Mouse (Mus musculus) retina, postnatal 1 day (tissue): ENCODE measurements around the gene Aff1.
A peak's percentile ranks its signal among the peaks of the same experiment; 100 is the strongest.

ENCODE experiments used
- DNase-seq: peaks from one replicate; pipeline ENCODE4 v3.0.0-alpha.2; 2012

Gene Aff1

DNA sequence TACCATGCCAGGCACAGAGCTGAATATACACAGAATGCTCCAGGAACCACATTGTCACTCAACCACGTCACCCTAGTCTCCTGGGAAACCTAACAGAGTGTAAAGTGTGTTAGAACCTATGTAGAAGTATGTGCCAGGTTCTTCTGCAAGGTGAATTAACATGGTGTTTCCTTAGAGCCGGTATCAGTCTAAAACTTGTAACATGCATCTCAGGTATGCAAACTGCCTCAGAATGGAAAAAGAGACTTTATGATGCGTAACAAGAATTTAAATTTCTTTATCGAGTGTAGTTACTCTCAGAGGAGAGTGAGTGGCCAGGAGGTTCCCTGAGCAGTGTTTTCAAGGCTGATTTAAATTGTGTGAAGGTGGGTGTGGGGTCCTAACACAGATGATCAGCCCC lies 85.3 kb downstream of the Aff1 start:
- DNase-seq, result no peak

- peak; percentile 94 for DNase-seq
These were observed 86.3 kb downstream of the Aff1 start for GRCm38 (mm10) chr5:103778314-103779117.

DNA sequence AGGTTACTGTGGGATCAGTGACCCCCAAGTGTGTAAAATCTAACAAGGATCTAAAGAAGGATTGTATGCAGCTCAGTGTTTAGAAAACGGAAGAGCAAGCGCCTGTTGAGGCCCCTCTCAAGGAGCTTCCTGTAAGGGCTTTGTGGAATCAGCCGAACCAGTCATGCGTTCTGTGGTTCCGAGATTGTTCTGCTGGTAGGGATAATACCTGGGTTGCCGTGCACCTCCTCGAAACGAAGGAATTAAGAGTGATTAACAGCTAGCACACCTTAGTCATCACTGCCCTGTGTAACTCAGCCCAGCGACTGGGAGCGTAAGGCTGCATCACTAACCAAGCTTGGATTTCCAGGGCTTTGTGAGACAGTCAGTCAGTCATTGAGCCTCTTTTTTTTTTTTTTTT lies 87.7 kb downstream of the Aff1 start:
- DNase-seq, result peak; percentile 50

- DNase-seq, result peak; percentile 77
These were observed 88.1 kb downstream of the Aff1 start for GRCm38 (mm10) chr5:103780266-103780665.

DNA sequence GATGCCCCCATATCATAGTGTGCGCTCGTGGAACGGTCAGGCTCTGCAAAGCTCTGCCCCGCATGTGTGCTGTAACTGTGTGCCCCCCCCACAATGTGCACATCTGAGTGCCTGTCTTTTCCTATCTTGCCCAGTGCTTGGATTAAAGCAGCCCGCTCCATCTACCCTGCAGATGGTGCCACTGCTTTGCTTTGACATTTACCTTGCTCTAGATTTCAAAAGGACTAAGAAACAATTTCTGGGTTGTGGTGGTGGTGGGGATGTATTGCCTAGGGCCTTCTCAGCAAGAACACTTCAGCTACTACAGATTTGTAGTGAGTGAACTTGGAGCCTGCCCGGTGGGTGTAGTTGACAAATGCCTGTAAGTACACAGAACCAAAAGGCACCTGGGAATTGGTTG lies 88.7 kb downstream of the Aff1 start:
- DNase-seq, result peak; percentile 46

DNA sequence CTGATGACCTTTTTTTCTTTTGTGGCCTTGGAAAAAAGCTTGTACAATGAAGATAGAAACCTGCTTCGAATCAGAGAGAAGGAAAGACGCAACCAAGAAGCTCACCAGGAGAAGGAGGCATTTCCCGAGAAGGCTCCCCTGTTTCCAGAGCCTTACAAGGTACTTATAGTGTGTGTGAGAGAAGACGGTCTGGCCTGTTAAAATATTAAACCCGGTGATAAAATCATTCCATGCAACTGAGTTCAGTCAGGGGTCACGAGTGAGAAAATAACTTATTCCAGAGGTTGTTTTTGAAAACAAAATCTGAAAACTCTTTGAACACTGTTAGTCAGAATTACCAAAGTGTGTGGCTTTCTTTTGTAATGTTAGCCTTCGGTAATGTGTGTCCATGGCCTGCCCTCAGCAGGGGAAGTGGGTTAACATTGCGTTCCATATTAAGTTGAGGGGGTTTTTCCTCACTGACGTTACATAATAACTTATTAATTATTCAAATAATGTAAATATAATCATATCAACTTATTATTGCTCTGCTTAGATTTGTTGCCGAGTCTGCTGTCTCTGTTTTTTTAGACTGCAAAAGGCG lies 91.0 kb downstream of the Aff1 start:
- no peak for DNase-seq

- DNase-seq, result no peak
These were observed 93.9 kb downstream of the Aff1 start for GRCm38 (mm10) chr5:103786096-103786495.

DNA sequence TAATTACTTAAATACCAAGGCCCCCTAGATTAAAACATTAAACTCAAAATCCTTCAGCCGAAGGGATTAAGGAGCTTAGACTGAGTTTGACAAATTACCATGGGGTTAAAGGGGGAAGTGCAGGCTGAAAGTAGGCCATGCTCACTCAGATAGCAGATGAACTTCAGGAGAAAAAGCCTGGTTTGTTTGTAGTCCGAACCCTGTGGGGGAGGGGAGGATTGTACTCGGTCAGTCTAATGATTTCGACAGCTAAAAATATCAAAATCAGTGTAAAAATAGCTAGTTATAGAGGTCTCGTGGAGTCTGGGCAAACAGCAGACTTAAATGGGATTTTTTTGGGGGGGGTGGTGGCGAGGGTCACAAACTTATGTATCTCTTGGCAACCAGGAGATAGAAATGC lies 96.3 kb downstream of the Aff1 start:
- DNase-seq, result peak; percentile 84

GRCm38 (mm10) chr5:103788976-103789375 lies 96.8 kb downstream of the Aff1 start:
- peak; percentile 65 for DNase-seq

DNA sequence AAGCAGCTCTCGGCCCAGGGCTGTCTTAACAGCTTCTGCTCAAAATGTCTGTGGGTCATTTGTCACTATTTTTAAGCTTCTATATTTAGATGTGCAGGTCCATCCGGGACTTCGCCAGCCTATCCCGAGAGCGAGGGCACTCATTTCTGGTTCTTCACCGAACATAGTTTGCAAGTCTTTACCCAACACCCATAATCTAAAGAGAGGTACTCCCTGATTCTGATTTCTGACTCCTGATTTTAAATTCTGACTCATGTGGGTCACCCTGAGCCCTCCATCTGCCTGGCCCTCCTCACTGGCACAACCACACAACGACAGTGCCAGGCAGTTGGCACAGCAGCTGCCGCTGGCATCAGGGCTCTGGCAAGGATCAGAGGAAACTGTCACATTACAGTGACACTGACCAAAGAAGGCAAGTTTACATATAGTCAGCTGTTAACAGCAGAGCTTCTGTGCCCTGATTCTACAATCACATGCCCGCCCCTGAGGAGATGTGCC lies 97.5 kb downstream of the Aff1 start:
- peak; percentile 79 for DNase-seq

DNA sequence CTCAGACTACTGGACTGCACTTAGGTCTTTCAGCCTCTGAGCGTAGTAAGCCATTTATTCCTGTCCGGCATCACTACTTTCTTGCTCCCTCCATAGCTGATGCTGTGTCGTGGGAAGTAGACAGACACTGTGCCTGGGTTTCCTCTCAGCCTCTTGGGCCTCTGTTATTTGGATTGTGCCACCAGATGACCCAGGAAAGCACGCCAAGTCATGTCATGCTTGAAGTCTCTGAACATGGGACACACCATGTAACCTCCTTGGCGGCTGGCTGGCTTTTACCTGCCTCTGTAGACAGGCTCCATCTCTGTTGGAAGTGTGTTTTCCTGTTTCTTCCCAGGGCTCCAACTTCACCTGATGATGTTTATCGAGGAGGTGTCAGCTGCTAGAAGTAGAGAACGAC lies 99.6 kb downstream of the Aff1 start:
- no peak for DNase-seq

GRCm38 (mm10) chr5:103795121-103795520 lies 102.9 kb downstream of the Aff1 start:
- DNase-seq, result no peak

DNA sequence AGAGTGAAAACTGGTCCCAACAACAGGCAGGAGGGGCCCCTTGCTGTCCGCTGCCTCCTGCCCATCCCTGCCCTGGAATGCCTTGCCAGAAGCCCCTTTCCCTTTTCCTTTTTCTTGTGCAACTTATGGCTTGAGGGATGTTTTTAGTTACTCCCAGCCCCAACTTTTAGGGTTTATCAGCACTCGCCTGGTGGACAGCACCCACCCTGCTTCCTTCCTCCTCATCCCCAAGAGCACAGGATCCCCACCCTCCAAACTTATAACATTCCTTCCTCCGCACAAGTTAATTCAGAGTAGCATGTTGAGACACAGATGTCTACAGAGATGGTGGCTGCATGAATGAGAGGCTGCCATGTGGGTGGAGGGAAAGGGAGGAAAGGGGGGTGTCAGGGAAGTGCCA lies 103.9 kb downstream of the Aff1 start:
- no peak for DNase-seq

DNA sequence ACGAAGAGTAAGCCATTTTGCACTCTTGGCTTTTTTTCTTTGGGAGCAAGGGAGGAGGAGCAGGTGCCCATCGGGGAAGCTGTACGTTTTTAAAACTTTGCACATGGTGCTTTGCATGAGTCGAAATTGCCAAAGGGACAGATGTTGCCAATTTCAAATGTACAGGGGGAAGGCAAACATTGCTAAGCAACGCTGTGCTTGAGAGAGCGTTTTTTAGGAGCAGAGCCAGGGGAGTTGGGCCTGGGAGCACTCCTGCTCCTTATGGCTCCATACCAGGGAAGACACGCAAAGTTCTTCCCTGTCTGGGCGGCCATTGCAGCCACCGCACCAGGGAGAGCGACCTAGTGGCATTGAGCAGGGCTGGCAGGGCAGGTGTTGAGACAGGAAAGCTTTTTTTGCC lies 105.6 kb downstream of the Aff1 start:
- DNase-seq, result no peak

- DNase-seq, result no peak
These were observed 107.3 kb downstream of the Aff1 start for GRCm38 (mm10) chr5:103799438-103799837.

DNA sequence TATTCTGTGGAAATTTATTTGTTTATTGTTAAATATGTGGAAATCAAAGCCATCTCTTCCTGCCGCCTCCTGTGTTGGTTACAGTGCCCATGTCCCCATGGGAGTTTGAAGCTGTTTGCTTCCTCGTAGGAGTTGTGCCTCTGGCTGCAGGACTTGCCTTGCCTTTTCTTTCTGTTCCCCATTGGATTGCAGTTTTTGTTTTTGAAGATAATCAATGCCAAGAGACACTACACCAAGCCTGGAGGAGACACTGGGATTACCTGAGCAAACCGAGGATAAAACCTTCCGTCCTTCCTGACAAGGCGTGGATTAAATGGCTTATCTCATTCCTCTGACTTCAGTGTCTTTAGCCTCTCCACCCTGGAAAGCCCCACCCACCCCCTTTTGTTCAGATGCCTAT lies 107.8 kb downstream of the Aff1 start:
- DNase-seq, result no peak

GRCm38 (mm10) chr5:103803386-103803785 lies 111.2 kb downstream of the Aff1 start:
- DNase-seq, result no peak

- peak; percentile 75 for DNase-seq
These were observed 111.9 kb downstream of the Aff1 start for GRCm38 (mm10) chr5:103803927-103804590.

DNA sequence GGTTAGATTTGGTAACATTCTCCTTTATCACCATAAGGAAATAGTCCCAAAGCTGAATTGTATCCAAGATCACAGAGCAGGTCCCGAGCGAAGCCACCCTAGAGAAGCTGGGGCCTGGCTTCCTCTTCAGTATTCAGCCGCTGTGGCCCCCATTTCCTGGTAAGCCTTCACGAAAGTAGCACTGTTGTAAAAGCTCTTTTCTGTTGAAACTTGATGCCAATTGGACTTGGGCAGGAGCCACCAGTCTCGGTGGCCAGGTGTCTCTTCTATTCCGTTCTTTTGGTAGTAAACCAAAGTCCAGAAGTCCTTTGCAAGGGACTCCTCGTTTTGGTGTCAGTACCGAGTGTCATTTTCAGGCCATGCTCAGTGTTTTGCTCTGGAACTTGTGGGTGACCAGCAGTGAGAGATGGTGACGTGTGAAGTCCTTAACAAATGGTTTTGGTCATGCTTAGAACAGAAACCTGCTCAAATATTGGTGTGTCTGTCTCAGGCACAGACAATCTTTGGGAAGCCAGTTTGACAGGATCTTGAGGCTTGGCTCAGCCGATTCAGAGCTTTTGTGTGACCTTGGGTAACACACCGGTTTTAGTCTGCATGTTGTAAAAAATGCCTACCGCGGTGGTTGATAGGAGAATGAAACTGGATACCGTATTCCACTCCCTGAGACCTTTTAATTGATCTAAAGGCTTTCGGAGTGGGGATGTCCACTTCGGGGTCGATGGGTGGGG lies 114.8 kb downstream of the Aff1 start:
- no peak for DNase-seq

GRCm38 (mm10) chr5:103807637-103808312 lies 115.6 kb downstream of the Aff1 start:
- DNase-seq, result peak; percentile 37

DNA sequence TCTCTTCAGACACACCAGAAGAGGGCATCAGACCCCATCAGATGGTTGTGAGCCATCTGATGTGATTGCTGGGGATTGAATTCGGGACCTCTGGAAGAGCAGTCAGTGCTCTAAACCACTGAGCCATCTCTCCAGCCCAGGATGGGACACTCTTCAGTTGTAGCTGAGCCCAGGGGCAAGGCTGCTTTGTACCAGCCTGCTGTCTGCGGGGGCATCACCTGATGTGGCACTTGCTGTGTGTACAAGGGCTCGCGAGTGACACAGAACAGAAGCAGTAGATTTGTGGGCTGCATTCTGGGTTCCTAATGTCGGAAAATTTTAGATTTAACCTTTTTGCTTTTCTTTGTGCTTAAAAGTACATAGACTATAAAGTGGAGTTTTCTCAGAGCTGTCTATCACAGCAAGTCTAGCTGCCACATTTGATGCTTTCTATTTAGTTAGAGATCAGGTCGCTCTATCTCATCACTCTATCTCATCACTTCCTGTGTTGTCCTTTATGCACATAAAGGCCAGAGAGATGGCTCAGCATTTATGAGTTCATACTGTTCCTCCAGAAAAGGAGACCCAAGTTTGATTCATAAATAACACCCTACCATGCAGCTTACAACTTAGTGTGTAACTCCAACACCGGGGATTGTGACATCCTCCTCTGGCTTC lies 117.6 kb downstream of the Aff1 start:
- DNase-seq, result no peak

DNA sequence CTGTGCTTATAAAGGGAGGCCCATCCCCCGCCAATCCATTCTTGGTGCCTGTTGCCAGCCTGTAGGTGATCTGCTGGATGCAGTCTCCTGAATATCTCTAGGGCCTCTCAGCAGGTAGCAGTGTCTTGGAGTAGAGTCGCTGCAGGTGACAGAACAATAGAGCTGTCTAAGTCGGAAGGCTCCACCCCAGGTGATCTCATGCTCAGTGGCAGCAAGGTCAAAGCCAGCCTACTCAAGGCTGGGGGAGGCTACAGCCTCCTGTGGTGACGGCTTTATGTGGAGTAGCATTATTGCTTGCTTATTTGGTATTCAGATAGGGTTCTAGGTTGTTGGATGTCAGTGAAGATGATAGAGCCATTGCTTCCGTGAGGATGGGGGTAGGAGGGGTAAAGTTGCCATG lies 121.1 kb downstream of the Aff1 start:
- no peak for DNase-seq
